Mouse (Mus musculus): ENCODE results near the gene Slc16a8. TPM values are rescaled to one million over a fixed set of nuclear protein-coding genes. Genes with fewer than 3 reads are reported as not detected.
"Not testable (repeated sequence)": the region's sequence is repeated elsewhere in the genome, so short reads cannot be mapped to it uniquely, and the experiment has no call there.

Gene Slc16a8
- polyA plus RNA-seq, 1 experiment: not detected

GRCm38 (mm10) chr15:79244071-79244893, 10.3 kb downstream of the Slc16a8 start:
- TF ChIP-seq CTCF (IDR thresholded peaks at IDR 0.05; ENCODE audit: extremely low read depth, insufficient read depth, insufficient read length, insufficient replicate concordance) (no peak), POLR2A (IDR thresholded peaks at IDR 0.05; ENCODE audit: low read depth, low read length) (no peak)
- 90% methylated on average over 7 of the region's 7 CpGs for WGBS
- DNase-seq (ENCODE audit: low read depth in 1 of 2, low spot score in 2 of 2): no peak
- no peak overlapping the region for H3K4me3 ChIP-seq (ENCODE audit: extremely low read depth, insufficient read depth, insufficient read length)
- no peak overlapping the region for H3K27ac ChIP-seq (ENCODE audit: insufficient read depth, low read length)
- no peaks in the 10 kb centered on the region for H3K27me3 ChIP-seq (ENCODE audit: control insufficient read depth, insufficient read depth, low read length)
- H3K36me3 ChIP-seq (ENCODE audit: control insufficient read depth, insufficient read depth, low read length): peaks cover 28% of the 10 kb centered on the region
- H3K4me1 ChIP-seq (ENCODE audit: control insufficient read depth, insufficient read depth, insufficient read length): no peaks in the 10 kb centered on the region

- peak; percentile 84 to 86 for DNase-seq (ENCODE audit: low read depth in 1 of 2, low spot score in 2 of 2)
- TF ChIP-seq CTCF (IDR thresholded peaks at IDR 0.05; ENCODE audit: extremely low read depth, insufficient read depth, insufficient read length, insufficient replicate concordance) (peak; percentile 100), POLR2A (IDR thresholded peaks at IDR 0.05; ENCODE audit: low read depth, low read length) (no peak)
- Histone ChIP-seq H3K27me3 (ENCODE audit: control insufficient read depth, insufficient read depth, low read length) (no peaks in the 10 kb centered on the region), H3K4me1 (ENCODE audit: control insufficient read depth, insufficient read depth, insufficient read length) (no peaks in the 10 kb centered on the region), H3K27ac (ENCODE audit: insufficient read depth, low read length) (no peak overlapping the region), H3K4me3 (ENCODE audit: extremely low read depth, insufficient read depth, insufficient read length) (no peak overlapping the region), H3K36me3 (ENCODE audit: control insufficient read depth, insufficient read depth, low read length) (peaks cover 27% of the 10 kb centered on the region)
- WGBS: 15% methylated on average over 10 of the region's 10 CpGs
Observed at GRCm38 (mm10) chr15:79243234-79244042, 11.1 kb downstream of the Slc16a8 start.

- H3K4me3 ChIP-seq (ENCODE audit: extremely low read depth, insufficient read depth, insufficient read length): no peak overlapping the region
- no peak overlapping the region for H3K27ac ChIP-seq (ENCODE audit: insufficient read depth, low read length)
- no peak for DNase-seq (ENCODE audit: low read depth in 1 of 2, low spot score in 2 of 2)
- H3K36me3 ChIP-seq (ENCODE audit: control insufficient read depth, insufficient read depth, low read length): peaks cover 25% of the 10 kb centered on the region
- WGBS: 80% methylated on average over 13 of the region's 13 CpGs
- H3K4me1 ChIP-seq (ENCODE audit: control insufficient read depth, insufficient read depth, insufficient read length): no peaks in the 10 kb centered on the region
- no peaks in the 10 kb centered on the region for H3K27me3 ChIP-seq (ENCODE audit: control insufficient read depth, insufficient read depth, low read length)
- no peak for TF ChIP-seq POLR2A (IDR thresholded peaks at IDR 0.05; ENCODE audit: low read depth, low read length)
- TF ChIP-seq CTCF (IDR thresholded peaks at IDR 0.05; ENCODE audit: extremely low read depth, insufficient read depth, insufficient read length, insufficient replicate concordance): no peak
Observed at GRCm38 (mm10) chr15:79242574-79243233, 11.9 kb downstream of the Slc16a8 start.

DNA sequence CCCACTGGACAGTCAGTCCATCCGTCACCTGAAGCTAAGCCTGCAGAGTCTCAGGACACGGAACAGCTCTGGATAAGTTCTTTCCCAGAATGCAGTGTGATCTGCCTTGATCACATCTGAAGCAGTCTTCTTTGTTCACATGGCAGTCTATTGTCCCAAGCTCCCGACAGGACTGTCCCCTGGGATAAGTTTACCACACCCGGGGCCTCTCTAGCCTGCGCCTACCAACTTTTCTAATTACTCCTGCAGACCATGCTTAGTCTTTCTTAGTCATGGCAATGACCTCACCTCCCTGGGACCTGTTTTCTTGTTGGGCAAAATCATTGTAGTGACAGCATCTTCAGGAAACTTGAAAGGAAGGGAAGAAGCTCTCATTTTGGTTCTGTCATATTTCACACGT, 16.5 kb downstream of the Slc16a8 start:
- TF ChIP-seq POLR2A (IDR thresholded peaks at IDR 0.05; ENCODE audit: low read depth, low read length): no peak
- TF ChIP-seq CTCF (IDR thresholded peaks at IDR 0.05; ENCODE audit: extremely low read depth, insufficient read depth, insufficient read length, insufficient replicate concordance): no peak
- Histone ChIP-seq H3K4me1 (ENCODE audit: control insufficient read depth, insufficient read depth, insufficient read length) (no peaks in the 10 kb centered on the region), H3K36me3 (ENCODE audit: control insufficient read depth, insufficient read depth, low read length) (peaks cover 13% of the 10 kb centered on the region), H3K27ac (ENCODE audit: insufficient read depth, low read length) (no peak overlapping the region), H3K27me3 (ENCODE audit: control insufficient read depth, insufficient read depth, low read length) (no peaks in the 10 kb centered on the region), H3K4me3 (ENCODE audit: extremely low read depth, insufficient read depth, insufficient read length) (no peak overlapping the region)
- 87% methylated on average over 6 of the region's 6 CpGs for WGBS
- DNase-seq (ENCODE audit: low read depth in 1 of 2, low spot score in 2 of 2): no peak

DNA sequence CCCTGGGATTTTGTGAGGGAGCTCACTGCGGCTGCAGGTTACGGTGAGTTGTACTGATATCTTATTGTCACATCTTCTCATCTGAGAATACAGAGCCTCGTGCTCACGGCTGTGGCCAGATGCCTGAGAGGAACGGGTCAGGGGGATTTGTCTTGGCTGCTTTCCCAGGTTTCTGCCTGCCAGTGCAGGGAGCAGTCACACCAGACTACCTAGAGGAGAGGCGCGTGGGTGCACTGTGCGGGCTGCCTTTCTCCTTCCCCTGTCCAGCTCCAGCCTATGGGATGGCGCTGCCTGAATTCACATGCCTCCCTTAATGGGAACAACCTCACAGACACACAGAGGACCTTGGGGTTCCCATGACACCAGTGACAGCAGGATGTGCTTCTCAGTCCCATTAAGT, 19.3 kb downstream of the Slc16a8 start:
- TF ChIP-seq POLR2A (IDR thresholded peaks at IDR 0.05; ENCODE audit: low read depth, low read length) (no peak), CTCF (IDR thresholded peaks at IDR 0.05; ENCODE audit: extremely low read depth, insufficient read depth, insufficient read length, insufficient replicate concordance) (no peak)
- WGBS: 93% methylated on average over 9 of the region's 9 CpGs
- Histone ChIP-seq H3K27ac (ENCODE audit: insufficient read depth, low read length) (no peak overlapping the region), H3K4me3 (ENCODE audit: extremely low read depth, insufficient read depth, insufficient read length) (no peak overlapping the region), H3K27me3 (ENCODE audit: control insufficient read depth, insufficient read depth, low read length) (no peaks in the 10 kb centered on the region), H3K4me1 (ENCODE audit: control insufficient read depth, insufficient read depth, insufficient read length) (no peaks in the 10 kb centered on the region), H3K36me3 (ENCODE audit: control insufficient read depth, insufficient read depth, low read length) (peaks cover 14% of the 10 kb centered on the region)
- DNase-seq (ENCODE audit: low read depth in 1 of 2, low spot score in 2 of 2): no peak

DNA sequence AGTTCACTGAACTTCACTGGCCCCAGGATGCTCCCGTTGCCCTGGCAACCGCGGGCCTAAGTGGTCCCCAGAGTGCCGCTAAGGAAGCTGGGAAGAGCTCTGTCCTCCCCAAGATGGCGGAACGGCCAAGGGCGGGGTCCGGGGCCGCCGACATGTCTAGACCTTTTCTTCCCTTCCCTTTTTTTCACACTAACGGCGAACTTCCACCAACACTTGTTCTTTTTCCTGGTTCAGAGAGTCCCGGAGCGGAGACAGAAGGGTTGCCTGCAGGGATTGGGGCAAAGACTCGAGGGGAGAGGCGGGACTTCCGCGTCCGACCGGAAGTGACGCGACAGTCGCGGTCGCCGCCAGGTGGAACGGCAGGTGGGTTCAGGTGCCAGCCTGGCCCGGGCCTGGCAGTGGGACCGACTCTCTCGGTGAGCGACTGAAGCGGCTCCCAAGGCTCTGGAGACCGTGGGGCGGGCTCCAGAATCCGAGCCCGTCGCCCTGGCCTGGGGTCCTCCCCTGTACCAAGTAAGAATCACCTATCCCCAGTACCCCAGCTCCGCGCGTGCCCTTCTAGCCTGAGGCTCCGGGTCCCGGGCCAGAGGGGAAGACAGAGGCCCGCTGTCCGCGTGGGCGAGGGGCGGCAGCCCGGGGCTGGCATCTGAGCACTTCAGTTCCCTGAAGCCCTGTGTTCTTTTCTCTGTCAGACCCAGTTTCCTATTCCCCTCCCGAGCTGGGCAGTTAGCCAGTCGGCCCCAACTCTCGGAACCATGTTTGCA, 25.3 kb downstream of the Slc16a8 start, which contains the start of the genes Pick1 and Gm49486:
TSS of gene Pick1 (plus strand) at position 116 of the 764 bp plus-strand sequence.
TSS of gene Gm49486 (plus strand) at position 334 of the 764 bp plus-strand sequence.
- DNase-seq (ENCODE audit: low read depth in 1 of 2, low spot score in 2 of 2): peak; percentile 77 to 86
- H3K4me1 ChIP-seq (ENCODE audit: control insufficient read depth, insufficient read depth, insufficient read length): peaks cover 5% of the 10 kb centered on the region
- no peaks in the 10 kb centered on the region for H3K27me3 ChIP-seq (ENCODE audit: control insufficient read depth, insufficient read depth, low read length)
- TF ChIP-seq POLR2A (IDR thresholded peaks at IDR 0.05; ENCODE audit: low read depth, low read length) (peak; percentile 16), CTCF (IDR thresholded peaks at IDR 0.05; ENCODE audit: extremely low read depth, insufficient read depth, insufficient read length, insufficient replicate concordance) (no peak)
- peak within 1 kb of the TSS; percentile 95 for H3K27ac ChIP-seq (ENCODE audit: insufficient read depth, low read length)
- WGBS: 1% methylated on average over 51 of the region's 51 CpGs
- H3K4me3 ChIP-seq (ENCODE audit: extremely low read depth, insufficient read depth, insufficient read length): peak within 1 kb of the TSS; percentile 91
- peaks cover 5% of the 10 kb centered on the region; the same call in 1 of the 2 replicates for H3K36me3 ChIP-seq (ENCODE audit: control insufficient read depth, insufficient read depth, low read length)

DNA sequence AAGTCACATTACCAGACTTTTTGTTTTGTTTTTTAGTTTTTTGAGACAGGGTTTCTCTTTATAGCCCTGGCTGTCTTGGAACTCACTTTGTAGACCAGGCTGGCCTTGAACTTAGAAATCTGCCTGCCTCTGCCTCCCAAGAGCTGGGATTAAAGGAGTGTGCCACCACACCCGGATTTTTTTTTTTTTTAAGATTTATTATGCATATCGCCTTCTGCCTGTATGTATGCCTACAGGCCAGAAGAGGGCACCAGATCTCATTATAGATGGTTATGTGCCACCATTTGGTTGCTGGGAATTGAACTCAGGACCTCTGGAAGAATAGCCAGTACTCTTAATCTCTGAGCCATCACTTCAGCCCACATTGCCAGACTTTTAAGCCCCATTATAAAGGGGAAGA, 28.8 kb downstream of the Slc16a8 start:
- 55% methylated on average over 2 of the region's 2 CpGs for WGBS
- not testable (repeated sequence) for H3K36me3 ChIP-seq (ENCODE audit: control insufficient read depth, insufficient read depth, low read length); H3K4me3 ChIP-seq (ENCODE audit: extremely low read depth, insufficient read depth, insufficient read length); H3K27me3 ChIP-seq (ENCODE audit: control insufficient read depth, insufficient read depth, low read length); DNase-seq (ENCODE audit: low read depth in 1 of 2, low spot score in 2 of 2); H3K27ac ChIP-seq (ENCODE audit: insufficient read depth, low read length); H3K4me1 ChIP-seq (ENCODE audit: control insufficient read depth, insufficient read depth, insufficient read length)
